Mouse (Mus musculus) embryonic facial prominence, embryonic 13.5 days (tissue): ENCODE data around the gene Pnmal2. TPM values are rescaled to one million over a fixed set of nuclear protein-coding genes. Genes with fewer than 3 reads are reported as not detected.

ENCODE experiments used
- ATAC-seq: fragments of 200-750 bp; cut with Nextera tagmentation; 2 replicates; pipeline ENCODE4 v1.8.0; 2017; ENCODE audit warnings: low read depth; ENCODE audit not compliant: insufficient number of reproducible peaks, insufficient read depth, low FRiP score, low TSS enrichment
- H3K27ac ChIP-seq: fragments of 300-500 bp; sonication (generic); 2 replicates; pipeline ENCODE4 v1.5.1; 2015; ENCODE audit warnings: moderate library complexity, mild to moderate bottlenecking, inconsistent platforms
- H3K27me3 ChIP-seq: fragments of 300-500 bp; sonication (generic); 2 replicates; pipeline ENCODE4 v1.6.1; 2015; ENCODE audit warnings: mild to moderate bottlenecking, inconsistent platforms
- H3K36me3 ChIP-seq: fragments of 300-500 bp; sonication (generic); 2 replicates; pipeline ENCODE4 v1.6.1; 2015; ENCODE audit warnings: mild to moderate bottlenecking, inconsistent platforms
- H3K4me1 ChIP-seq: fragments of 300-500 bp; sonication (generic); 2 replicates; pipeline ENCODE4 v1.6.1; 2015; ENCODE audit warnings: inconsistent platforms
- H3K4me2 ChIP-seq: fragments of 300-500 bp; sonication (generic); 2 replicates; pipeline ENCODE4 v1.6.1; 2015; ENCODE audit warnings: moderate library complexity, mild to moderate bottlenecking, inconsistent platforms
- H3K4me3 ChIP-seq: fragments of 300-500 bp; sonication (generic); 2 replicates; pipeline ENCODE4 v1.5.1; 2015; ENCODE audit warnings: mild to moderate bottlenecking, inconsistent platforms
- H3K9ac ChIP-seq: fragments of 300-500 bp; sonication (generic); 2 replicates; pipeline ENCODE4 v1.6.1; 2015; ENCODE audit warnings: mild to moderate bottlenecking, inconsistent platforms
- H3K9me3 ChIP-seq: fragments of 300-500 bp; sonication (generic); 2 replicates; pipeline ENCODE4 v1.6.1; 2016; ENCODE audit warnings: inconsistent platforms
- WGBS: fragments of 180-500 bp; shearing (Covaris S2); methylation state at CpG from one replicate; pipeline ENCODE4 v1.1.7; 2015; ENCODE audit warnings: mixed read lengths; 5-methylcytosine and 5-hydroxymethylcytosine counted together
- polyA plus RNA-seq: library from polyadenylated mRNA; unstranded; fragments of >200 nt; fragmentation: Nextera tagmentation; extraction: Ambion mirVana; gene quantifications from 2 replicates; pipeline ENCODE4 v1.2.1, GENCODE M21; 2015

The Pnmal2 gene
- polyA plus RNA-seq, 1 experiment from 2014 or later: 10.5 TPM

DNA sequence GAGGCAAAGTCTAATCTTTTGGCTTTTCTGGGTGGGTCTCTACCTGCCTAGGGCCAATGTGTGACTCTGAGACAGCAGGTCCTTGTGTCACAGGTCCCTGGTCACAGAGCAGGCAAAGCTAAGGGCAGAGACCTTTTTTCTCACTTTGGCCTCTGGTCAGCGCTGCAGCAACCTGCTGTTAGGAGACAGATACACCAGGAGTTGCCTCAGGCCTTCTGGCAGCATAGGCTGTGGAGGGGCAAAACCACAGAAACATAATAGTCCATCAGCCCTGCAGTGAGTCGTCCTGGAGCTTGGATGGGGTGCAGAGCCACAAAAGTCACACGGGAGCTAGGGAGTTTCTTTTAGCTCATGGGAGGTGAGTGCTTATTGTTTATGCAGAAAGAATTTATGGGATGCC lies 25.8 kb upstream of the Pnmal2 start:
- H3K27ac ChIP-seq: no peak overlapping the region
- no peak overlapping the region for H3K4me3 ChIP-seq
- H3K27me3 ChIP-seq: no peaks in the 10 kb centered on the region
- ATAC-seq: no peak
- H3K9me3 ChIP-seq: no peaks in the 10 kb centered on the region
- peaks cover 61% of the 10 kb centered on the region for H3K36me3 ChIP-seq
- H3K9ac ChIP-seq: no peak overlapping the region
- 69% methylated on average over 3 of the region's 3 CpGs for WGBS
- H3K4me2 ChIP-seq: no peak overlapping the region
- H3K4me1 ChIP-seq: peaks cover 51% of the 10 kb centered on the region

DNA sequence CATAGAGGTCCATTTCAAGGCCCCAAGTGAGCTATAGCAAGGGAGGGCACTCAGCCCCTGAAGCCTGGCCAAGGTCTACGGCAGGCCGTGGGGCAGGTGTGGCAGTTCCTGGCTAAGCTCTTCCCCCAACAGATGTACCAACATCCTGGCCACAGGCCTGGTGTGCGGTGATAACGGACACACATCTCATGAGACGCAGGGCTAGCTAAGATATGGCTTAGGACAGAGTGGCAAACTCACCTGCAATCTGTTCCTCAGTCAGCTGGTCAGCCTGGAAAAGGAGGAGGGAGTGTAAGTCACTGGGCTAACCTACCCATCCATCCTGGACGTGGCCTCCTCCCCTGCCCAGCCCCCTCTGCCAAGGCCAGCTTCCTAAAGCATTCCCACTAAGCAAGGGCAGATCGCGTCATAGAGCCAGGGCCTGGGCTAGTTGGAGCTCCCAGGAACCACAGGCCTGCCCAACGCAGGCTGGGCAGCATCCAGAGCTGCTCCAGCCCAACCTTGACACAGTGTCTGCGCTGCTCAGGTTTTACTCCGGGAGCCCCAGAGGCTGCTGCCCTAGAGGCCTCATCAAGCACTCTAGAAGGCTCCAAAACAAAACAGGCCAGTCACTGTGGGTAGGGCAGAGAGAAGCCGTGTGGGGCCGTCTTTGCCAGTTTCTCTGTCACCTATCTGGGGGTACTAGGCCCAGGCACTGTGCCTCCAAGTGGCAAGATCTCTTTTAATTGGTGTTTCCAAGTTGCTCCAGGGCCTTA lies 24.9 kb upstream of the Pnmal2 start:
- Histone ChIP-seq H3K9me3 (no peaks in the 10 kb centered on the region), H3K36me3 (peaks cover 56% of the 10 kb centered on the region), H3K27me3 (no peaks in the 10 kb centered on the region), H3K27ac (peak overlapping the region; percentile 71), H3K4me3 (peak overlapping the region; percentile 16), H3K9ac (peak overlapping the region; percentile 65), H3K4me2 (peak overlapping the region; percentile 90), H3K4me1 (peaks cover 48% of the 10 kb centered on the region)
- WGBS: 76% methylated on average over 13 of the region's 13 CpGs
- no peak for ATAC-seq

DNA sequence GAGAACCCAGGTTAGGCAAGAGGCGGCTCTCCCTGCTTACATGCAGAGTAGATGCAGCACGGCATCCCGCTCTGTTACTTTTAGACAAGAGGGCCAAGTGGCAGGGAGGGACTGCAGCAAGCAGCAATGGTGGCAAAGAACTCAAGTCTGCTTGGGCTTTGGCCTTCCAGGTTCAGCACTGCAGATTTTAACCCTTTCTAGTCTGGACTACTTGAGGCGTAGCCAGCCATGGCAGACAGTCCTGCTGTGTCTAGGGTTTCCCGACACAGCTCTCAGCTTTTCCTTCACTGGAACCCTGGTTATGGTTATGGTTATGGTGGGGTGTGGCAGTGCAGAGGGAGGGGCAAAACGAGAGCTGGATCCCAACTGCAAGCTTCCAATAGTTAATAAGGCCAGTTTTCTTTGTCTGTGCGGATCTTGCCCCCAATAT lies 24.3 kb upstream of the Pnmal2 start:
- H3K27me3 ChIP-seq: no peaks in the 10 kb centered on the region
- peaks cover 48% of the 10 kb centered on the region for H3K4me1 ChIP-seq
- H3K9ac ChIP-seq: peak overlapping the region; percentile 65
- H3K4me2 ChIP-seq: peak overlapping the region; percentile 90
- H3K9me3 ChIP-seq: no peaks in the 10 kb centered on the region
- 64% methylated on average over 7 of the region's 7 CpGs for WGBS
- peaks cover 50% of the 10 kb centered on the region for H3K36me3 ChIP-seq
- H3K4me3 ChIP-seq: peak overlapping the region; percentile 16
- no peak for ATAC-seq
- peak overlapping the region; percentile 71 for H3K27ac ChIP-seq

DNA sequence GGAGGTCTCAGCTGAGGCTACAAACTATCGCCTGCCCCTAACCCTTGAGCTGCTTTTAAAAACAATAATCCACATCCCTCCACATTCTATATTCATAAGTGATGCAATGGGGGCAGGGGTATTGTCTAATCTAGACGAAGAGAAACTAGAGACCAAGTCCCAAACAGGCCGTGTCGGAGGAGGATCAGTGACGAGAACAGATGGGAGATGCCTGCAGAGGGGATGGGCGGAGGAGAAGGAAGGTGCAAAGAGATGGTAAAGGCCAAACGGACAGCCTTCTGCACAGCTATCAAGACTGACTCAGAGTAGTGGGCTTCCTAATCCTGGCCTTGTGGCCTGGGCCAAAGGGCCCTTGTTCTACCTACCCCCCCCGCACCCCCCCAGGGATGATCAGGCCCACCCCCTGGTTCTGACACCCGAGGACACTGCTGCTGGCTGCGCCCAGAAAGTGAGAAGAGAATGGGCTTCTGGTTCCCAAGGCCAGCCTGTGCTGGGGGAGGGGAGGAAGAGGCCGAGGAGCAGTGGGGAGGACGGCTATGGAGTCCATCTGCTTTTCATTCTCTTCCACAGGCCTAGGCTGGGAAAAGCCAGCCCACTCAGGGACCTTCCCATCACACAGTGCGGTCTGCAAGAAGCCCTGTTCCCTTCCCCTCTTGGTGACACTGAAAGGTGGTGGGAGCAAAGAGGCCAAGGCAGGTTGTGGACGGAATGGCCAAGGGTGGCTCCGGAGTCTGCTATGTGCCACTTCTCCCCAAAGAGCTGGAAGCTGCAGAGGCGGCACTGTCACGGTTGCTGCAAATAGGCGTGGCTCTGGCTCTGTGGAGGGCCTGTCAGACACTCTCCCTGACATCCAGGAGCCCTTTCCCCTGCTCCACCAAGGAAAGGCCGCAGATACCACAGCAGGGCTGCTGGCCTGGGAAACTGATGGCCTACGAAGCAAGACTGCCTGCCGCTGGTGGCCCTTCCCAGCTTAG lies 23.4 kb upstream of the Pnmal2 start:
- peak overlapping the region; percentile 96 for H3K27ac ChIP-seq
- no peaks in the 10 kb centered on the region for H3K27me3 ChIP-seq
- WGBS: 25% methylated on average over 21 of the region's 21 CpGs
- peaks cover 41% of the 10 kb centered on the region for H3K36me3 ChIP-seq
- no peaks in the 10 kb centered on the region for H3K9me3 ChIP-seq
- H3K4me2 ChIP-seq: peak overlapping the region; percentile 90
- peak overlapping the region; percentile 98 for H3K9ac ChIP-seq
- H3K4me1 ChIP-seq: peaks cover 48% of the 10 kb centered on the region
- H3K4me3 ChIP-seq: peak overlapping the region; percentile 94
- no peak for ATAC-seq

DNA sequence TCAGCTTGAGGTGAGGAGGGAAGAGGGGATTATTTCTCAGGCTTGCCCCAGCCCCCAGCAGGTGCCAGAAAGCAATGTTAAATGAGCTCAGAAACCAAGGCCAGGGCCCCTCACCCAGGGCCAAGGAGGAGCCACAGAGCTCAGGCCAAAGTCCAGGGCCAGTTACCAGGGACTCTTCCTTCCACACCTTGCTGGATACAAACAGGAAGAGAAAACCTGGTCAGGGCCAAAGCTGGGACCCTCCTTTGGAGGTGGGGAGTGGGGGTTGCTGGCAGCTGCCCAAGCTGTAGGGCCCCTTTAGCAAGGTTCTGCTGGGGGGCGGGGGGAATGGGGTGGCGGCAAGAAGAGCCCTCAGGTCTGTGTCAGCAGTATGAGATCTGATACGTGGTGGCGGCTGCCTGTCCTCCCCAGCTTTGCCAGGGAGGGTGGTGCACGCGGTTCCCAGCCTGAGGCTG lies 22.6 kb upstream of the Pnmal2 start:
- Histone ChIP-seq H3K27me3 (no peaks in the 10 kb centered on the region), H3K36me3 (peaks cover 33% of the 10 kb centered on the region), H3K9me3 (no peaks in the 10 kb centered on the region), H3K9ac (peak overlapping the region; percentile 98), H3K27ac (peak overlapping the region; percentile 96), H3K4me2 (peak overlapping the region; percentile 90), H3K4me3 (peak overlapping the region; percentile 94), H3K4me1 (peaks cover 48% of the 10 kb centered on the region)
- ATAC-seq: no peak
- 23% methylated on average over 6 of the region's 6 CpGs for WGBS

DNA sequence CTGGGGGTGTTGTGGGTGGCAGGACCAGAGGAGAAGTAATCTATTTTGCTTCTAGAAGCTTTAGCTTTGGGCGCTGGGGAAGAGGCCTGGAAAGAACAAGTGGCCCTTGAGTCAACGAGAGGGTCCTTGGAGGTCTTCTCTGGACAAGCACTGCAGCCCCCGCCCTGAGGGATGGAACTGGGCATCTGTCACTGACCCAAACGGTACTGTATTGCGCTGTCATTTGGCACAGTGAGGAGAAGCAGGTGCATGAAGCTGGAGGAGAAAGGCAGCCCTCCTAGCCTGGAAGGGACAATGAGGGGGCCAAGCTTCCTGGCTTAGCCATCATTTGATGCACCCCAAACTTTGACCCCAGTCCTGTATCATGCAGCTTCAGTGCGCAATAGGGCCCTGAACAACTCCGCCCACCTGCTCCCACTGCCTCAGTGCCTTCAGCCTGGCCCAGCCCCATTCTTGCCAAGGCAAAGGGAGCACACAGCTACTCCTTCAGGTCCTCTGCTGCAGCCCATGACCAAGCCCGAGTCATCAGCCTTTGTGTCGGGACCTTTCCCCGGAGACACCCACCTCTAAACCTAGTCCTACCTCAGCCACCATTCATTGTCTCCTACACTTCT lies 22.0 kb upstream of the Pnmal2 start:
- peak overlapping the region; percentile 94 for H3K4me3 ChIP-seq
- H3K4me2 ChIP-seq: peak overlapping the region; percentile 90
- H3K36me3 ChIP-seq: peaks cover 27% of the 10 kb centered on the region
- no peak for ATAC-seq
- no peaks in the 10 kb centered on the region for H3K27me3 ChIP-seq
- H3K9ac ChIP-seq: peak overlapping the region; percentile 98
- peak overlapping the region; percentile 96 for H3K27ac ChIP-seq
- WGBS: 48% methylated on average over 10 of the region's 10 CpGs
- no peaks in the 10 kb centered on the region for H3K9me3 ChIP-seq
- H3K4me1 ChIP-seq: peaks cover 48% of the 10 kb centered on the region

DNA sequence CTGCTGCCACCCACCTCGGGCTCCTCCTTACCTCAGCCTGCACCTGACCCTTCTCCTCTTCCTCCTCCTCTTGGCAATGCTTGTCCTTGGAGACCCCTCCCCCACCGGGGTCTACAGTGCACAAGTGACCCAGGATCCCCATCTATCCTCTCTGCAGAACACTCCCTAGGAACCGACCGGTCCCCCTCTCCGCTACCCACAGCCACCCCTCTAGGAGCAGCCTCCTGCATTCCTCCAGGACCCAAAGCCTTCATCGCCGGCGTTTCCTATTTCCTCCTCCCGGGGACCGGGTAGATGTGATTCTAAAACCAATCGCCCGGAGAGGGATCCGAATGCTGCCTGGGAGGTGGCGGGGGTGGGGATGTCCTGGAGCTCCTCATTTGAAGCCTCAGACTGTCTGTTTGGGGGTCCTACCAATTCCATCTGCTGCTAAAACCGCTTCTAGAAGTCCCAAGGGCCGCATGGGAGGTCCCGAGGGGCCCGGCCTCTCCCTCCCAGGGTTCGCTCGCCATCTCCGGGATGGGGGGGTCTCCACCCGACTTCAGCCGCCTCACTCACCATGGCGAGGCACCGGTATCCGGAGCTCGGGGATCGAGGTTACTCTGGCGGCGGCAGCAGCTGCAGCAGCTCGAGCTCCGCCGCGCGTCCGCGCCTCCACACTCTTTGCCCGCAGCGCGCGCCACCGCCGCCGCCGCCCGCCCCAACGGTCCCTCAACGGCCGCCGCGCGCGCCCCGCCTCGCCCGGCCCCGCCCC lies 21.0 kb upstream of the Pnmal2 start:
- H3K36me3 ChIP-seq: peaks cover 17% of the 10 kb centered on the region
- peak overlapping the region; percentile 96 for H3K27ac ChIP-seq
- H3K9me3 ChIP-seq: no peaks in the 10 kb centered on the region
- H3K4me3 ChIP-seq: peak overlapping the region; percentile 94
- peaks cover 47% of the 10 kb centered on the region for H3K4me1 ChIP-seq
- peak overlapping the region; percentile 98 for H3K9ac ChIP-seq
- H3K4me2 ChIP-seq: peak overlapping the region; percentile 90
- WGBS: under 1% methylated on average over 57 of the region's 57 CpGs
- H3K27me3 ChIP-seq: no peaks in the 10 kb centered on the region
- ATAC-seq: no peak

DNA sequence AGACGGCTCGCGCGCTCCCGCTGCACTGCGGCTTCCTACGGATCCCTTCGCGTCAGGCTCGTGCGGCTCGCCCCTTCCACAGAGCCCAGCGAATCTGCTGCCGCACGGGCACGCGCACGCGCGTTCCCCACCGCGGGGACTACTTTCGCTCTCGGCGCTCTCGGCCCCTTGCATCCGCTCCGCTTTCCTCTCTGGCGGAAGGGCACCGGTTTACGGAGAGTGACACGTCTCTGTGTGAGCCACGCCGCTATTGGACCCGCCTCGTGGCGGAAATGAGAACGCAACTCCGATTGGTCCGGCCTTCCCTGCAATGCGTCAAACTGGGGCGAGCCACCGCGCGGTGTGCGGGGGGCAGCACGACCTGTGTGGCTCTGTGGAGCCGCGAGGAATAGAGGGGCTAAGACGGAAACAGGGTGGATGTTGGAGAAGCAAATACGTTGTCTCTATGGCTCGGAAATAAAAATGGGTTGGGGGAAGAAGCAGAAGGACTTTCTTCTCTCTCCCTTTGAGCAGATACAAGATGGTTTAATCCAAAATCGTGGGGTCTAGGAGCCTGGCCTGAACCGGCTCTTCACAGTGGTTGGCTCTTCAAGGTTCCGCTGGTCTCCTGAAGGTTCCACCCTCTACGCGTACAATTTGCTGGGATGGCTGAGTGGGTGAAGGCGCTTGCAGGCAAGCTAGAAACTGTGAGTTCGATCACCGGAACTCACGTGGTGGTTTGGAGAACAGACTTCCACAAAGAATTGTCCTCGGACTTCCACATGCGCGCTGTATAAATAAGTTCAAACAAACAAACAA lies 20.2 kb upstream of the Pnmal2 start, which contains the start of gene Calm3:
Gene Calm3, minus strand, starts transcription at position 78 of the 798 bp plus-strand sequence.
- Histone ChIP-seq H3K4me3 (peak within 1 kb of the TSS; percentile 94), H3K4me1 (peaks cover 39% of the 10 kb centered on the region), H3K27me3 (no peaks in the 10 kb centered on the region), H3K36me3 (peaks cover 10% of the 10 kb centered on the region), H3K27ac (peak within 1 kb of the TSS; percentile 96), H3K9me3 (no peaks in the 10 kb centered on the region), H3K4me2 (peak within 1 kb of the TSS; percentile 90), H3K9ac (peak within 1 kb of the TSS; percentile 98)
- 2% methylated on average over 64 of the region's 64 CpGs for WGBS
- ATAC-seq: peak; percentile 89

DNA sequence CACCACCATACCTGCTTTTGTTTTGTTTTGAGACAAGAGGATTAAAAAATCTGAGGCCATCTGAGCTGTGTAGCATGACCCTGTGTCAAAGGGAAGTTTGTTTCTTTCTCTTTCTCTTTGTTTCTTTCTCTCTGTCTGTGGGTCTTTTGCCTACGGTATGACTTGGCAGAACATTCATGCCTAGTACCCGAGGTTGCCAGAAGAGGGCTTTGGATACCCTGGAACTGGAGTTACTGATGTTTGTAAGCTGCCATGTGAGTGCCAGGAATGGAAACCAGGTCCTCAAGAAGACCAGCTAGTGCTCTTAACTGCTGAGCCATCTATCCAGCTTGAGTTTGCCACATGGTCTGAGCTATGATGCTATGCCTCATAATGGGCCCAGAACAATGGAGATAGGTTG lies 16.1 kb upstream of the Pnmal2 start:
- 38% methylated on average over 2 of the region's 2 CpGs for WGBS
- Histone ChIP-seq H3K9me3 (no peaks in the 10 kb centered on the region), H3K4me2 (no peak overlapping the region), H3K4me1 (0 out of 2 replicates have a peak, but pooled peaks cover 3% of the 10 kb centered on the region), H3K9ac (no peak overlapping the region), H3K27ac (no peak overlapping the region), H3K4me3 (no peak overlapping the region), H3K36me3 (no peaks in the 10 kb centered on the region), H3K27me3 (no peaks in the 10 kb centered on the region)
- ATAC-seq: no peak

DNA sequence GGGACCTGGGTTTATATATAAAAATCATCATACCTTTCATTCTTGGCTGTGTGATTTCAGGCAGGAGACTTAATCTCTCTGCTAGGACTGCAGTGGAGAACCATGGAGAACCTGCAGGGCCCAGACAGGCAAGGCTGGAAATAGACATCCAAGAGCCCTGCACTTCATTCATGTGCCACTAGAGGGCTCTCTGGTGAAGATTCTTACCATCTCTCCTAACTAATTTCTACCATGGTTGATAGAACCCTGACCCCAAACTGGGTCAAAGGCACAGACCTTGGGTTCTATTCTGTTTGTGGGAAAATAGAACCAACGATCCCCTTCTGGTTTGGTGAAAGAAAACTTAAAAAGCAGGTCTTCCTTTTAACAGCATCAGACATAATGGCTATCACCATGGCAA lies 13.6 kb upstream of the Pnmal2 start:
- 0 out of 2 replicates have a peak, but pooled peaks cover 3% of the 10 kb centered on the region for H3K4me1 ChIP-seq
- H3K4me2 ChIP-seq: no peak overlapping the region
- H3K9ac ChIP-seq: no peak overlapping the region
- no peaks in the 10 kb centered on the region for H3K36me3 ChIP-seq
- H3K4me3 ChIP-seq: no peak overlapping the region
- ATAC-seq: no peak
- 17% methylated on average over 1 of the region's 1 CpGs for WGBS
- H3K27ac ChIP-seq: no peak overlapping the region
- H3K27me3 ChIP-seq: no peaks in the 10 kb centered on the region
- H3K9me3 ChIP-seq: no peaks in the 10 kb centered on the region
